Mouse (Mus musculus) adrenal gland, postnatal 10 days (tissue): ENCODE measurements at regions not wholly inside any gene's neighbourhood (a gene's known extent, or its start where the extent isn't known, plus 50 kb on each side); places are given as distances from the start of the nearest gene placed in this dataset.

Experiments
- DNase-seq: peaks from one replicate; pipeline ENCODE4 v3.0.0; 2021; ENCODE audit warnings: mixed read lengths

GRCm38 (mm10) chr8:87417466-87417865, 54.9 kb downstream of the Cbln1 start:
- no peak for DNase-seq

DNA sequence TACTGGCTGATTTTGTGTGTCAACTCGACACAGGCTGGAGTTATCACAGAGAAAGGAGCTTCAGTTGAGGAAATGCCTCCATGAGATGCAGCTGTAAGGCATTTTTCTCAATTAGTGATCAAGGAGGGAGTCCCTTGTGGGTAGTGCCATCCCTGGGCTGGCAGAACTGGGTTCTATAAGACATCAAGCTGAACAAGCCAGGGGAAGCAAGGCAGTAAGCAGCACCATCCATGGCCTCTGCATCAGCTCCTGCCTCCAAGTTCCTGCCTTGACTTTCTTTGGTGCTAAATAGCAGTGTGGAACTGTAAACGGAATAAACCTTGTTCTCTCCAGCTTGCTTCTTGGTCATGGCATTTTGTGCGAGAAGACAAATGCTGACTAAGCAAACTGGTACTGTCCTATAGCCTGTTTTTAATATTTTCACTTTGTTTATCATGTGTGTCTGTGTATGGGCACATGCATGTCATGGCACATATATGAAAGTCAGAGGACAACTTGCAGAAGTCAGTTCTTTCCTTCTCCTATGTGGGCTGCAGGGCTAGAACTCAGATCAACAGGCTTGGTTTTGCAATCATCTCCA, 57.3 kb downstream of the Cbln1 start:
- DNase-seq: no peak

DNA sequence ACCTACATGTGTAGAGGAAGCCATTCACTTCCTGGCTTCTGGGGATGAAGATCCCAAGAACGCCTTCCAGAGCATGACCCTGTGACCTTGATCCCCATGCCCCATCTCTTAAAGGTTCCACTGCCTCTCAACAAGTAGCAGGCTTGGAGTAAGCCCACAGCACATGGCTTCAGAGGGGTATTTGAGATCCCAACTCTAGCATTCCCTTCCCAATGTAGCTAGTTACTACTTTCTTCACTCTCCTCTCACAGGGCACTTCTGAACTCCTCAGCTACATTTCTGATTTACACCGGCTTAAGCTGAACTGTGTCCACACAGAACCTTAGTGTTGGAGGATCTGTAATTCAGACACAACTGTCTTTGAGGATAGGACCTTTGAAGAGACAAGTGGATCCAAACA, 83.4 kb downstream of the Cbln1 start:
- DNase-seq: no peak

DNA sequence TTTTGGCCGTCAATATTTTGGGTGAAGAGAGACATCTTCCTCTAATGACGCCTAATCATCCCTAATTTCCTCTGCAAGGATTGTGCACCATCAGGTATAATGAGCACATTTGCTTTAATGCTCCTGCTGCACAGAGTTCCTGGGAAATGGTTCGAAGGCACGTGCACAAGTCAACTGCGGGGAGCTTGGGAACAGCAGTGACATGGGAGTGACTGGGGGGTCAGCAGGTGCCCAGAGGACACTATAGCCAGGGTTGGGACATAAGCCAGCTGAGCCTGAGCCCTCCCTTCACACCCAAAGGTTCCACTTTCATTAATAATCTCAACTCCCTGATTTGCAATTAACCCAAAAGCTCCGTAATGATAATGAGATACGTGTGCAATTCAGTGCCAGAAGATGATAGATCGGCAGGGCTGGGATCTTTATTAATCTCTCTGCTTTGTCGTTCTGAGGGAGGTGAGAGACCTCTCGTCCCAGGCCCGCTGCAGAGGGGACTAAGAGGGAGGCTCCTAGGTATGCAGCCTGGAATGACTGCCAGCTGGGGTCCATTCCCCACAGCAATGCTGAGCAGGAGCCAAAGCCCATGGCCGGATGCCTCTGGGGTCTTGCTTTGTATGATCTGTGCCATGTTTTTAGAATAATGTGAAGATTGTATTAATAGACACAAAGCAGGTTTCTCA, 88.7 kb downstream of the Cbln1 start:
- no peak for DNase-seq

DNA sequence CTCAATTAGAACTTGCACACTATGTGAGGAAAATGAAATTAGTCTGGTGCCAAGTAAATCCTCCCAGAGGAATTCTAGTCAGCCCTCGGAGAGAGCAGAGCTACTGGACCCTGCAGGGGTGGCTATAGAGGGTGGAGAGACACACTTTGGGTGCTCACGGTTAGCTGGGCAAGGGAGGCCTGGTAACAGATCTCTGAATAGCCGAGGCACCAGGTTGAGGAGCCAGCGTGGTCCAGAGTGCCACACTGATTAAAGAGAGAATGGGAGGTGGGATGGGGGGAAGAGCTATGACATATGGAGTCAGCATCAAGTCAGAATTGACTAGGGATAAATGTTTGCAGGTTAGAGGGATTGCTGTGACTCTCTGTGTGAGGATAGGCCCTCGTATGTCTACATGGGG, 90.1 kb downstream of the Cbln1 start:
- no peak for DNase-seq

GRCm38 (mm10) chr8:87380791-87381190, 91.6 kb downstream of the Cbln1 start:
- DNase-seq: peak; percentile 3

DNA sequence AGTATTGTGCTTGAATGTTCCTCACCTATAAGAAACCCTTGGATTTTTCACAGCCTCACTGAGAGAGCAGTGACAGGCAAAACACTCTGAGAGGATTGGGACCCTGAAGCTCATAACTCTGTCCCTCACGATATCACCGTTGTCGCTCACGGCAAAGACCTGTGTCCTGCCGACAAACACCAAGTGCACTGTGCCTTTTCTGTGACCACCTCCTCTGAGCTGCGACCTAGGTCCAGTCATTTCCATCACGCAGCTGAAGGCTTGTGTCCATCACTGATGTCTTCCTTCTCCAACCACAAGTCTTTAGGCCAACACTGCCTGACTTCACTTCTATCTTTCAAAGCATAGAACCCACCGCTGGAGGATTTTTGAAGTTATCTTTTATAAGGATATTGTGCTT, 93.1 kb downstream of the Cbln1 start:
- DNase-seq: no peak

DNA sequence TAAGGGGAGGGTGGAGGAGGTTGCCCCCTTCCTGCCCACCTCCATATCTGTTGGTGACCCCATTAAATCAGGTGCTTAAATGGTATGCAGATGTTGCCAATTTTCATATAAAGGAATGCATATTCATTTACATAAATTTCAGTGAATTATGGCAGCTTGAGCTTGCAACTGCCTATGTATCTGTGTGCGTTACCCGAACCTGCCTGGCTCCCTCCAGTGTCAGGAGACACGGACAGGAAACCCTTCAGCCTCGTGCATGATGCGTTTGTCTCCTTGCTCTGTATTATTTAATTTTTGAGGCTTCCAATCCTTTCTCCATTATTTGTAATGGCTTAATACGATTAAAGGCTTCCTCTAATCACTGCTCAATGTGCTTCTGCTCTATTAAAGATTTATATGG, 98.4 kb downstream of the Cbln1 start:
- no peak for DNase-seq

DNA sequence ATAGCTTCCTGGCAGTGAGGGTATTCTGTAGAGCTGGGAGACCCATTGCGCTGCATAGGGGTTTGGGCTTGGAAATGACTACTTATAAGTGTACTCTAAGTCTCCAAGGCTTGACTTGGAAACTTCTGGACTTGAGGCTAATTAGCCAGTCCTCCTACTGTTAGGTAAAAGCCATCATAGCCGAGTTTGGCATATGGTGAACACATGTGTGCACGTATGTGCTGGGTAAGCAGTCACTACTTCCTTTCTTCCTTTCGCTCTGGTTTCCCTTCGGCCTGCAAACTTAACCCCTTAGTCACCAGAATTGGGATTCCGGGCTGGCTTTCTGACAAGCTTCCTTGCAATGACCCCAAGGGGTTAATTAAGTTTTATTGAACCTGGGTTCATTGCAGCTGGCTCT, 98.9 kb downstream of the Cbln1 start:
- DNase-seq: no peak

DNA sequence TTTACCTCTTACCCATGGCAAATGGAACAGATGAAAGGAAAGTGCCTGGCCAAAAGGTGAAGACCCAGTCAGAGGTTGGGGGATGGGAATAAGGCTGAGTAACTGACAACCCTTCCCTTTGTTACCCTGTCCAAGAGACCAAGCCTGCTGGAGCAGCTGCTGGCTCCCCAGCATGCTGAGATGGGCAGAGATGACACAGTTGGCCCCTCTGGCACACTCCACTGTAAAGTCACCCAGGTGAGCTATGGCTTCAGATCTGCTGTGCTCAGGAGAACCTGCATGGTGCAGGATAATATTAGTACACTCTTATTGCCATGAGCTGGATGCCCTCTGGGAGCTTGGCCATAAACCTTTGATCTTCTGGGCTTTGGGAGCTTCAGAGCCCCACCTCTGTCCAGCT, 100.3 kb downstream of the Cbln1 start:
- DNase-seq: no peak

- DNase-seq: no peak
These were observed 102.2 kb downstream of the Cbln1 start for GRCm38 (mm10) chr8:87370194-87370593.

- DNase-seq: no peak
These were observed 121.9 kb downstream of the Cbln1 start for GRCm38 (mm10) chr8:87350471-87350870.

GRCm38 (mm10) chr8:87349781-87350181, 122.6 kb downstream of the Cbln1 start:
- DNase-seq: peak; percentile 5

- DNase-seq: no peak
These were observed 143.0 kb downstream of the Cbln1 start for GRCm38 (mm10) chr8:87329371-87329770.

- peak; percentile 68 for DNase-seq
These were observed 157.8 kb downstream of the Cbln1 start for GRCm38 (mm10) chr8:87314570-87314969.

GRCm38 (mm10) chr8:87311282-87311681, 161.1 kb downstream of the Cbln1 start:
- DNase-seq: peak; percentile 59

DNA sequence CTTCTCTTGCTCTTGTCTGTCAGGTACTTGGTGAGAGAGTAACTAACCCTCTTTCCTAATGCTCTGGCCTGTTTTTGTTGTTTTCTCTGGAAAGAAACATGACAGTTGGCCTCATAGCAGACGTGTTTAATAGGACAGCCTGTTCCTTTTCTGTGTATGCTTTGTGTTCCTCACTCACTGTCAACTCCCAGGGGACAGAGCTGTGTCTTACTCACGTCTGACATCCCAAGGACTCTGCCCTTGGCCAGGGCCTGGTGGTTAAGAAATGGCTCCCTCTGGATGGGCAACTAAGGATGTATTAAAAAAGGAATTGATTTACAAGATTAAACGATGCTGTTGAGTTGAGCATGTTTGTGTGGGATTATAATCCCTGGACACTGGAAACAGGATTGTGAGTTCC, 164.1 kb downstream of the Cbln1 start:
- DNase-seq: peak; percentile 28

DNA sequence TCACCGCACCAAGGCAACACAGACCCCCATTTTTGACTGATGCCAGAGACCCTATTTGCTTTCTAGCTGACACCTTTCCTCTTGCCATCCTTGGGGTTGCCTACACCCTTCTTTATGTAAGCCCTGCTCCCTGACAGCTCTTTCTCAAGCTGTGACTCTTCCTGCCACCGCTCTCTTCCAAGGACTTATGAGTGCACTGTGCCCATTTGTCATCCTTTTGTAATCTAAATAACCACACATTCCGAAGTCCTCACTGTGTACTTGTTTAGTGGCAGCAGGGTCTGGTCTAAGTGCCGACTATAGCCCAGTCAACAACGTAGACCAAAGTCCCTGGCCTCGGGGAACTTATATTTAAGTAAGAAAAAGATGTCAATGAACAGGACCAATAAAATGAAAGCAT, 167.4 kb downstream of the Cbln1 start:
- DNase-seq: peak; percentile 20

- no peak for DNase-seq
These were observed 168.9 kb downstream of the Cbln1 start for GRCm38 (mm10) chr8:87303522-87303921.

- DNase-seq: no peak
These were observed 174.6 kb downstream of the Cbln1 start for GRCm38 (mm10) chr8:87297761-87298160.

GRCm38 (mm10) chr8:87297331-87297730, 175.1 kb downstream of the Cbln1 start:
- DNase-seq: no peak

DNA sequence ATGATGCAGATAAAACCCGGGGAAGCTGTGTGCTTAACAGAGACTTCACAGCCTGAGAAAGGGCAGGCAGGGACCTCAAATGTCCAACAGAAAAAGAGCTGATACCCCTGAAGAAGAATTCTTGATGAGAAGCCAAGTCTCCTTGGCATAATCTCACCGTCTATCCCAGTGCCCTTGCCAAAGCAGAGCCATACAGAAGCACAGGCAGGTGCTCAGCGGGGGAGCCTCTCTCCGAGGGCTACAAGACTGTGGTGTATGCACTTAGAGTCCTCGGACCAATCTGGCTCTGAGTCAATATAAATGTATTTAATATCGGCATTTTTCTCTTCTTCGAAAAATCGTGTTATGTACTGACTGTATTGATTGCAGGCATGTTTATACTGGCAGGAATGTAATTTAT, 186.3 kb downstream of the Cbln1 start:
- DNase-seq: no peak

DNA sequence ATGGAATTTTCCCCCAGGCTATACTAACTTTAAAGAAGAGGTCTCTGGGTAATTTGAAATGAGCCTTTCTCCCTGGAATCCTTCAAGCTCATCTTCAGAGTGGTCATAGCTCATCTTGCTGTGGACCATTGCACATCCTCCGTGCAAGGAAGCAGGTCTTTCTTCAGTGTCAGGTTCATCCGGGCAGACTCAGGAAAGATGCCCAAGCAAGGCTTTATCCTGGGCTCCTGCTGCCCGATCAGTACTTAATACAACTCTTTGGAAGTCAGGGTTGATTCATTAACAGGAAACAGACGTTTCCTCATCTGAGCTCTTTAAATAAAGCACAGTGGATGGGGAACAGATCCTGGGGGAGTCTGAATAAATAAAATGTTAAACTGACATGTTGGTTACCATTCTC, 188.1 kb downstream of the Cbln1 start:
- DNase-seq: no peak

DNA sequence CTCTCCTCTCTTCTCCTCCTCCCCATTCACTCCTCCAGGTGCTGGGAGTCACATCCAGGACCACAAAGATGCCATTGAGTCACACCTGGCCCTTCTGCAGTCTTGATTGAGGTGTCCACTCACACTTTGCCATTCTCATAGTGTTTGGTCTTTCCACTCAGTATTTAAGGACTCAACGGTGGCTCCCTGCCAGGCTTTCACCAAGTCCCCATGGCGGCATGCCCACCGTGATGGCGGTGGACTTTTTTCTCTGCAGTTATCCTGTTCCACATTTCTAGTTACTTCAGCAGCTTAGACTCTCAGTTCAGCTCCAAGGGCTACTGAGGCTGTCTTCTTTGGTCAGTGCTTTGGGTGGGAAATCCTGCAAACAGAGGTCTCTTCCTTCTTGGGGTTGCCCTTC, 189.9 kb downstream of the Cbln1 start:
- DNase-seq: no peak

DNA sequence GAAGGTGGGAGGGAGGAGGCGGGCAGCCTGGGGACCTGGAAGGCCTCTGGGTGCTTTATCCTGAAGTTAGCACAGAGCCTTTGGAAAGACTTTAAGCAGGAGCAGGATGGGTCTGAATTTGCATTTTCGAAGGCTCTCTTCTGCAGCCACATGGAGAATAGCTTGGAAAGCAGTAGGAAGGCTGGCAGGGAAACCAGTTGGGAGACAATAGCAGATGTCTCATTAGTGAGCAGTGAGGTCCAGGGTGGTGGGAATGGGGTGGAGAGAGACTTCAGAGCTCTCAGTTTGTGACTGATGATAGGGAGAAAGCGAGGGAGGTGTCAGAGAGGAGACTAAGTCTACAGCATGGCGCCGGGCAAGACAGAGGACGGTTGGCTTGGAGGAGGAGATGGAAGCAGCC, 199.1 kb downstream of the Cbln1 start:
- no peak for DNase-seq
